Mouse (Mus musculus): ENCODE measurements at regions not wholly inside any gene's neighbourhood (a gene's known extent, or its start where the extent isn't known, plus 50 kb on each side); places are given as distances from the start of the nearest gene placed in this dataset.

GRCm38 (mm10) chr6:4811181-4811775, 64.2 kb downstream of the Peg10 start:
- H3K9me3 ChIP-seq (ENCODE audit: low read length) = no peaks in the 10 kb centered on the region
- H3K9ac ChIP-seq (replicated peaks; ENCODE audit: low read length) = no peak overlapping the region
- ATAC-seq = no peak
- no peaks in the 10 kb centered on the region for H3K27me3 ChIP-seq (ENCODE audit: insufficient read depth, low read length)
- DNase-seq (ENCODE audit: low spot score) = no peak
- TF ChIP-seq CTCF (IDR thresholded peaks at IDR 0.05; ENCODE audit: low read depth) = no peak
- H3K4me1 ChIP-seq (ENCODE audit: insufficient read depth, low read length) = no peaks in the 10 kb centered on the region
- no peak overlapping the region for H3K27ac ChIP-seq
- H3K4me3 ChIP-seq (ENCODE audit: low read length) = no peak overlapping the region
- no peak overlapping the region for H3K4me2 ChIP-seq (ENCODE audit: low read depth, low read length)
- no peaks in the 10 kb centered on the region for H3K36me3 ChIP-seq (ENCODE audit: insufficient read depth, low read length)
- 78% methylated on average over 9 of the region's 9 CpGs for WGBS

- no peak for ATAC-seq
- TF ChIP-seq CTCF (IDR thresholded peaks at IDR 0.05; ENCODE audit: low read depth) = no peak
- DNase-seq (ENCODE audit: low spot score) = peak; percentile 6
- Histone ChIP-seq H3K27ac (no peak overlapping the region), H3K9ac (replicated peaks; ENCODE audit: low read length) (no peak overlapping the region), H3K27me3 (ENCODE audit: insufficient read depth, low read length) (no peaks in the 10 kb centered on the region), H3K36me3 (ENCODE audit: insufficient read depth, low read length) (no peaks in the 10 kb centered on the region), H3K4me2 (ENCODE audit: low read depth, low read length) (no peak overlapping the region), H3K9me3 (ENCODE audit: low read length) (no peaks in the 10 kb centered on the region), H3K4me3 (ENCODE audit: low read length) (no peak overlapping the region), H3K4me1 (ENCODE audit: insufficient read depth, low read length) (no peaks in the 10 kb centered on the region)
- 64% methylated on average over 3 of the region's 3 CpGs for WGBS
Observed at GRCm38 (mm10) chr6:4813206-4813605, 66.1 kb downstream of the Peg10 start.

DNA sequence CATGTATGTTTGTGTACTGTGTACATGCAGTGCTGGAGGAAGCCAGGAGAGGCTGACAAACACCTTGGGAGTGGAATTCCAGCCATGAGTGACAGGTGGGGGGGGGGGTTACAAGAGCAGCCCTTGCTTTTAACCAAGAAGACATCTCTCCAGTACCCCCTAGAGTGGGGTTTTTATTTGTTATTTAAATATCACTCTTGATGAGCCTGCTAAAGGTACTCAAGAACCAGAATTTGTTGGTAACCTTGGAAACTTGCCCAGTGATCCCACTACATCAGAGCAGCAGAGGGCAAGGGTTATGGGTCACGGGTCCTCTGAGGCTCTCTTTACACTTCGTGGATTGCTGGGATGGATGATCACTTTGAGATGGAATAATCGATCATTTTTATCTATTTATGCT, 69.8 kb downstream of the Peg10 start:
- no peaks in the 10 kb centered on the region for H3K9me3 ChIP-seq (ENCODE audit: low read length)
- ATAC-seq = no peak
- no peak for DNase-seq (ENCODE audit: low spot score)

GRCm38 (mm10) chr6:4841241-4841640, 61.5 kb upstream of the Ppp1r9a start:
- TF ChIP-seq CTCF (IDR thresholded peaks at IDR 0.05; ENCODE audit: low read depth) = no peak
- no peaks in the 10 kb centered on the region for H3K4me1 ChIP-seq (ENCODE audit: insufficient read depth, low read length)
- DNase-seq (ENCODE audit: low spot score) = peak; percentile 5
- H3K9ac ChIP-seq (replicated peaks; ENCODE audit: low read length) = no peak overlapping the region
- no peaks in the 10 kb centered on the region for H3K27me3 ChIP-seq (ENCODE audit: insufficient read depth, low read length)
- no peak for ATAC-seq
- no peaks in the 10 kb centered on the region for H3K9me3 ChIP-seq (ENCODE audit: low read length)
- no peak overlapping the region for H3K4me2 ChIP-seq (ENCODE audit: low read depth, low read length)
- no peaks in the 10 kb centered on the region for H3K36me3 ChIP-seq (ENCODE audit: insufficient read depth, low read length)
- no peak overlapping the region for H3K4me3 ChIP-seq (ENCODE audit: low read length)
- no peak overlapping the region for H3K27ac ChIP-seq
- 33% methylated on average over 1 of the region's 1 CpGs for WGBS

More for the DNA sequence above, 69.8 kb downstream of the Peg10 start:
- no peaks in the 10 kb centered on the region for H3K4me1 ChIP-seq (ENCODE audit: insufficient read depth, low read length)
- whole genome bisulfite sequencing = 83% methylated on average over 3 of the region's 3 CpGs
- no peak overlapping the region for H3K9ac ChIP-seq (replicated peaks; ENCODE audit: low read length)
- H3K4me2 ChIP-seq (ENCODE audit: low read depth, low read length) = no peak overlapping the region
- H3K27ac ChIP-seq = no peak overlapping the region
- no peak overlapping the region for H3K4me3 ChIP-seq (ENCODE audit: low read length)
- H3K27me3 ChIP-seq (ENCODE audit: insufficient read depth, low read length) = no peaks in the 10 kb centered on the region
- no peaks in the 10 kb centered on the region for H3K36me3 ChIP-seq (ENCODE audit: insufficient read depth, low read length)
- no peak for TF ChIP-seq CTCF (IDR thresholded peaks at IDR 0.05; ENCODE audit: low read depth)

- ATAC-seq (no peak), DNase-seq (ENCODE audit: low spot score) (no peak)
- no peaks in the 10 kb centered on the region for H3K27me3 ChIP-seq (ENCODE audit: insufficient read depth, low read length)
- no peak overlapping the region for H3K4me2 ChIP-seq (ENCODE audit: low read depth, low read length)
- no peak for TF ChIP-seq CTCF (IDR thresholded peaks at IDR 0.05; ENCODE audit: low read depth)
- no peak overlapping the region for H3K9ac ChIP-seq (replicated peaks; ENCODE audit: low read length)
- H3K4me1 ChIP-seq (ENCODE audit: insufficient read depth, low read length) = no peaks in the 10 kb centered on the region
- WGBS = 25% methylated on average over 3 of the region's 3 CpGs
- no peak overlapping the region for H3K4me3 ChIP-seq (ENCODE audit: low read length)
- H3K9me3 ChIP-seq (ENCODE audit: low read length) = no peaks in the 10 kb centered on the region
- no peak overlapping the region for H3K27ac ChIP-seq
- no peaks in the 10 kb centered on the region for H3K36me3 ChIP-seq (ENCODE audit: insufficient read depth, low read length)
Observed at GRCm38 (mm10) chr6:4849747-4850146, 53.0 kb upstream of the Ppp1r9a start.

DNA sequence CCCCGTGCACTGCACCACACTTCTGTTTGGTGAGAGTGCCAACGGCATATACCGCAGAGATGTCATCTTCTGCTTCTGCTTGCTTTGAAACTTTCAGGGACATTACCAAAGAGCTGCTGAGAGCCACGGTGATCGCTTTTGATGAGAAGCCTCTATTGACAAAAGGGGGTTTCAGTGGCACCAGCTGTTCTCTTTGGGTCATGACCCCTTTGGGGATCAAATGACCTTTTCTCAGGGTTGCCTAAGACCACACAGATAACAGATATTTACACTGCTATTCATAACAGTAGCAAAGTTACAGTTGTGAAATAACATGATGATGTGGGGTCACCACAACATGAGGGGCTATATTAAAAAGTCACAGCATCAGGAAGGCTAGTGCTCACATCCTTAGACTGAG, 51.7 kb upstream of the Ppp1r9a start:
- Histone ChIP-seq H3K9me3 (ENCODE audit: low read length) (no peaks in the 10 kb centered on the region), H3K4me1 (ENCODE audit: insufficient read depth, low read length) (no peaks in the 10 kb centered on the region), H3K36me3 (ENCODE audit: insufficient read depth, low read length) (no peaks in the 10 kb centered on the region), H3K4me2 (ENCODE audit: low read depth, low read length) (no peak overlapping the region), H3K9ac (replicated peaks; ENCODE audit: low read length) (no peak overlapping the region), H3K27me3 (ENCODE audit: insufficient read depth, low read length) (no peaks in the 10 kb centered on the region), H3K4me3 (ENCODE audit: low read length) (no peak overlapping the region), H3K27ac (no peak overlapping the region)
- 36% methylated on average over 5 of the region's 5 CpGs for WGBS
- DNase-seq (ENCODE audit: low spot score) (no peak), ATAC-seq (no peak)
- no peak for TF ChIP-seq CTCF (IDR thresholded peaks at IDR 0.05; ENCODE audit: low read depth)
